Mouse (Mus musculus) myocyte (in vitro differentiated cells): Measurements from ENCODE around the gene Polr3b. TPM values are rescaled to one million over a fixed set of nuclear protein-coding genes. Genes with fewer than 3 reads are reported as not detected.

ENCODE experiments used
- H3K27me3 ChIP-seq: one replicate; pipeline ENCODE4 v1.6.1; 2011; ENCODE audit not compliant: control insufficient read depth, insufficient read depth, insufficient read length
- H3K36me3 ChIP-seq: one replicate; pipeline ENCODE4 v1.6.1; 2011; ENCODE audit not compliant: control insufficient read depth, insufficient read depth
- H3K4me2 ChIP-seq: one replicate; pipeline ENCODE4 v1.6.1; 2011; ENCODE audit warnings: low read depth, control low read depth
- H3K4me3 ChIP-seq: one replicate; pipeline ENCODE4 v1.5.1; 2011; ENCODE audit warnings: mild to moderate bottlenecking, control low read depth, moderate library complexity
- H3K79me2 ChIP-seq: one replicate; pipeline ENCODE4 v1.6.1; 2011; ENCODE audit not compliant: control insufficient read depth, insufficient read depth
- H3ac ChIP-seq: one replicate; pipeline ENCODE4 v1.6.1; 2011; ENCODE audit not compliant: control insufficient read depth, insufficient read length
- CEBPB ChIP-seq: IDR thresholded peaks from 2 replicates; pipeline ENCODE4 v1.6.1; 2011; ENCODE audit warnings: mild to moderate bottlenecking, moderate library complexity; ENCODE audit not compliant: poor library complexity, insufficient read depth, severe bottlenecking
- E2F4 ChIP-seq: IDR thresholded peaks from one replicate; pipeline ENCODE4 v1.6.1; 2011; ENCODE audit warnings: mild to moderate bottlenecking, control low read depth, moderate library complexity; ENCODE audit not compliant: insufficient read depth
- MAX ChIP-seq: IDR thresholded peaks from one replicate; pipeline ENCODE4 v1.6.1; 2011; ENCODE audit warnings: low read depth, mild to moderate bottlenecking, control low read depth
- MYOD1 ChIP-seq, 3 experiments: IDR thresholded peaks; one replicate each; pipeline ENCODE4 v1.6.1; 2011; ENCODE audit warnings: control low read depth in 2 of 3, low read depth in 2 of 3, mild to moderate bottlenecking in 2 of 3, moderate library complexity in 1 of 3; ENCODE audit not compliant: insufficient read length in 2 of 3, control insufficient read depth in 1 of 3
- MYOG ChIP-seq, 3 experiments: IDR thresholded peaks; one replicate each; pipeline ENCODE4 v1.6.1; 2011; ENCODE audit warnings: control low read depth in 2 of 3, low read depth in 2 of 3, mild to moderate bottlenecking in 2 of 3; ENCODE audit not compliant: insufficient read length in 2 of 3, control insufficient read depth in 1 of 3, insufficient read depth in 1 of 3
- POLR2A ChIP-seq: IDR thresholded peaks from one replicate; pipeline ENCODE4 v1.6.1; 2011; ENCODE audit warnings: low read depth, mild to moderate bottlenecking, control low read depth, moderate library complexity; ENCODE audit not compliant: insufficient read length
- POLR2AphosphoS2 ChIP-seq: IDR thresholded peaks from one replicate; pipeline ENCODE4 v1.6.1; 2011; ENCODE audit warnings: low read depth, control low read depth; ENCODE audit not compliant: insufficient read length
- REST ChIP-seq: IDR thresholded peaks from one replicate; pipeline ENCODE4 v1.6.1; 2011; ENCODE audit warnings: mild to moderate bottlenecking, control low read depth, moderate library complexity; ENCODE audit not compliant: insufficient read depth, insufficient read length
- SRF ChIP-seq: IDR thresholded peaks from one replicate; pipeline ENCODE4 v1.6.1; 2011; ENCODE audit warnings: low read depth; ENCODE audit not compliant: control insufficient read depth, insufficient read length
- TCF12 ChIP-seq: IDR thresholded peaks from one replicate; pipeline ENCODE4 v1.6.1; 2011; ENCODE audit warnings: mild to moderate bottlenecking, control low read depth; ENCODE audit not compliant: poor library complexity, insufficient read depth, severe bottlenecking
- TCF3 ChIP-seq: IDR thresholded peaks from one replicate; pipeline ENCODE4 v1.6.1; 2011; ENCODE audit warnings: low read depth, control low read depth; ENCODE audit not compliant: insufficient read length
- USF1 ChIP-seq: IDR thresholded peaks from one replicate; pipeline ENCODE4 v1.6.1; 2011; ENCODE audit warnings: low read depth, mild to moderate bottlenecking, control low read depth, moderate library complexity
- polyA plus RNA-seq: library from polyadenylated mRNA; unstranded; fragments of >200 nt; fragmentation: generic; extraction: Trizol; gene quantifications from one replicate; pipeline ENCODE4 v1.2.1, GENCODE M21; 2012; ENCODE audit warnings: missing spikeins

The Polr3b gene
- polyA plus RNA-seq, 1 experiment: 8.5 TPM

GRCm38 (mm10) chr10:84610324-84610723 is 11.8 kb upstream of the Polr3b start:
- no peaks in the 10 kb centered on the region for H3K79me2 ChIP-seq
- peaks cover 12% of the 10 kb centered on the region for H3K27me3 ChIP-seq
- TF ChIP-seq MYOD1 (IDR thresholded peaks at IDR 0.05; ENCODE audit: control insufficient read depth in 1 of 3, insufficient read length in 2 of 3, low read depth in 2 of 3) (no peak), REST (no peak), CEBPB (no peak), POLR2A (no peak), MAX (no peak), E2F4 (no peak), MYOG (IDR thresholded peaks at IDR 0.05; ENCODE audit: control insufficient read depth in 1 of 3, insufficient read depth in 1 of 3, insufficient read length in 2 of 3, low read depth in 2 of 3) (no peak), TCF12 (no peak), POLR2AphosphoS2 (no peak), TCF3 (no peak), USF1 (no peak), SRF (no peak)
- H3K4me2 ChIP-seq: no peak overlapping the region
- H3K36me3 ChIP-seq: no peaks in the 10 kb centered on the region
- no peak overlapping the region for H3K4me3 ChIP-seq
- no peak overlapping the region for H3ac ChIP-seq

GRCm38 (mm10) chr10:84610783-84611182 is 11.3 kb upstream of the Polr3b start:
- Histone ChIP-seq H3K79me2 (no peaks in the 10 kb centered on the region), H3K36me3 (no peaks in the 10 kb centered on the region), H3K4me3 (no peak overlapping the region), H3K27me3 (peaks cover 7% of the 10 kb centered on the region), H3ac (no peak overlapping the region), H3K4me2 (no peak overlapping the region)
- TF ChIP-seq POLR2AphosphoS2 (no peak), E2F4 (no peak), POLR2A (no peak), MYOD1 (IDR thresholded peaks at IDR 0.05; ENCODE audit: control insufficient read depth in 1 of 3, insufficient read length in 2 of 3, low read depth in 2 of 3) (no peak), CEBPB (no peak), MAX (no peak), USF1 (no peak), TCF3 (no peak), SRF (no peak), TCF12 (no peak), REST (no peak), MYOG (IDR thresholded peaks at IDR 0.05; ENCODE audit: control insufficient read depth in 1 of 3, insufficient read depth in 1 of 3, insufficient read length in 2 of 3, low read depth in 2 of 3) (no peak)

GRCm38 (mm10) chr10:84611664-84612063 is 10.4 kb upstream of the Polr3b start:
- H3K4me2 ChIP-seq: no peak overlapping the region
- H3K4me3 ChIP-seq: no peak overlapping the region
- no peaks in the 10 kb centered on the region for H3K36me3 ChIP-seq
- no peak overlapping the region for H3ac ChIP-seq
- no peaks in the 10 kb centered on the region for H3K79me2 ChIP-seq
- no peaks in the 10 kb centered on the region for H3K27me3 ChIP-seq
- no peak for TF ChIP-seq CEBPB
- no peak for TF ChIP-seq POLR2A
- no peak for TF ChIP-seq MAX
- TF ChIP-seq TCF3: no peak
- no peak for TF ChIP-seq POLR2AphosphoS2
- TF ChIP-seq MYOG (IDR thresholded peaks at IDR 0.05; ENCODE audit: control insufficient read depth in 1 of 3, insufficient read depth in 1 of 3, insufficient read length in 2 of 3, low read depth in 2 of 3): no peak

- TF ChIP-seq MYOG (IDR thresholded peaks at IDR 0.05; ENCODE audit: control insufficient read depth in 1 of 3, insufficient read depth in 1 of 3, insufficient read length in 2 of 3, low read depth in 2 of 3): no peak
- TF ChIP-seq CEBPB: 0 out of 2 replicates have a peak, but pooled peaks have one; percentile 21
- Histone ChIP-seq H3K4me2 (no peak overlapping the region), H3ac (no peak overlapping the region), H3K36me3 (no peaks in the 10 kb centered on the region), H3K79me2 (no peaks in the 10 kb centered on the region), H3K27me3 (no peaks in the 10 kb centered on the region), H3K4me3 (no peak overlapping the region)
These were observed 9.8 kb upstream of the Polr3b start for GRCm38 (mm10) chr10:84612281-84612680.

GRCm38 (mm10) chr10:84613366-84613765 is 8.7 kb upstream of the Polr3b start:
- no peak overlapping the region for H3K4me3 ChIP-seq
- H3K36me3 ChIP-seq: no peaks in the 10 kb centered on the region
- H3K79me2 ChIP-seq: no peaks in the 10 kb centered on the region
- no peak overlapping the region for H3ac ChIP-seq
- H3K4me2 ChIP-seq: no peak overlapping the region
- no peaks in the 10 kb centered on the region for H3K27me3 ChIP-seq
- TF ChIP-seq MYOD1 (IDR thresholded peaks at IDR 0.05; ENCODE audit: control insufficient read depth in 1 of 3, insufficient read length in 2 of 3, low read depth in 2 of 3) (no peak), REST (no peak), USF1 (no peak), SRF (no peak), TCF3 (no peak), MAX (no peak), E2F4 (no peak), POLR2AphosphoS2 (no peak)
